Mouse (Mus musculus): Measurements from ENCODE around the gene Dscaml1. TPM values are rescaled to one million over a fixed set of nuclear protein-coding genes. Genes with fewer than 3 reads are reported as not detected.

Dscaml1 gene
- total RNA-seq, 2 experiments from 2014 or later: not detected

DNA sequence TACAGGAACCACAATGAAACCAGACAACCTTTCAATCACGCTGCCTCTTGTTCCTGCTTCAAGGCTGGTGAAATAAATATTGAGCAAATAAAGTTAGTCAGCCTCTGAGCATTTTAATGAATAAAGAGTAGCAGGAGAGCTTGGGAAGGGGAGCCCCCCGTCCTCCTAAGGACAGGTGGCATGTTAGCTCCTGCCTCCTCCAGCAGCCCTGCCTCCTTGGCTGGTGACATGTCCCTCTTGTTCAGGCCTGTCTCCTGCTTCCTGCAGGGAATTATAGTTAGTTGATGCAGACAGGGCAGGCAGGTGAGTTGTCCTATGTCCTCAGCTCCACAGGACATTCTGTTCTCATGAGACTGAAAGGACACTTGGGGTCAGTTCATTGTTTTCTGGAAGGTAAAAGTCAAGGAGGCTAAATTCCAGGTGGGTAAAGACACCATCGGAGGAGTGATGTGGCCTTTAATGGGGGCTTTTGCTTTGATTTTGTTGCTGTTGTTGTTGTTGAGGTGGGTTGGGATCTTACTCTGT, 73.7 kb downstream of the Dscaml1 start:
- ATAC-seq (replicated peaks; ENCODE audit: low FRiP score, poor library complexity, severe bottlenecking): no peak

DNA sequence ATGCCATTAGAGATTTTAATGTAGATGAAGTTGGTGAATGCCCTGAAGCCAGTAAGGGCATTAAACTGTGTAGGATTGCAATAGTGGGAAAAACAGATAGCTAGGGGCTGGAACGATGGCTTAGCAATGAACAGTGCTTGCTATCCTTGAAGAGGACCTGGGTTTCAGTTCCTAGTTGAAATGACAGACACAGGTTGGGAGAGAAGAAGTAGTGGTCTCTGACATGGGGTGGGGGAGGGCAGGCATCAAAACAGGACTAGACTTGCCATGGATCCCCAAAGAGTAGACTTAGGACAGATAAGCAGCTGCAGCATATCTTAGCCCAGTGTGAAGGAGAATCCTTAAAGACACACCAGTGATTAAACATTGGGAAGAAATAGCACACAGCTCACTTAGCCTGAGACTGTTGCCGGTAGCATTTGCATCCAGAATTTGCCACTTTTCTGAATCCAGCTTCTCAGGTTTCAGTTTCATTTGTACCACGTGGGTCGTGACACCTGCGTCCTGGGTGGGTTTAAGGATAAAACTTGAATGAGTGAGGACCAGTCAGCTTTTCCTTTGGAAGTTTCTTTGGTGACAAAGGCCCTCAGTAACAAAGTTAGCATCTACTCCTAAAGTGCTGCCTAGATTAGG, 75.0 kb downstream of the Dscaml1 start:
- no peak for ATAC-seq (replicated peaks; ENCODE audit: low FRiP score, poor library complexity, severe bottlenecking)

DNA sequence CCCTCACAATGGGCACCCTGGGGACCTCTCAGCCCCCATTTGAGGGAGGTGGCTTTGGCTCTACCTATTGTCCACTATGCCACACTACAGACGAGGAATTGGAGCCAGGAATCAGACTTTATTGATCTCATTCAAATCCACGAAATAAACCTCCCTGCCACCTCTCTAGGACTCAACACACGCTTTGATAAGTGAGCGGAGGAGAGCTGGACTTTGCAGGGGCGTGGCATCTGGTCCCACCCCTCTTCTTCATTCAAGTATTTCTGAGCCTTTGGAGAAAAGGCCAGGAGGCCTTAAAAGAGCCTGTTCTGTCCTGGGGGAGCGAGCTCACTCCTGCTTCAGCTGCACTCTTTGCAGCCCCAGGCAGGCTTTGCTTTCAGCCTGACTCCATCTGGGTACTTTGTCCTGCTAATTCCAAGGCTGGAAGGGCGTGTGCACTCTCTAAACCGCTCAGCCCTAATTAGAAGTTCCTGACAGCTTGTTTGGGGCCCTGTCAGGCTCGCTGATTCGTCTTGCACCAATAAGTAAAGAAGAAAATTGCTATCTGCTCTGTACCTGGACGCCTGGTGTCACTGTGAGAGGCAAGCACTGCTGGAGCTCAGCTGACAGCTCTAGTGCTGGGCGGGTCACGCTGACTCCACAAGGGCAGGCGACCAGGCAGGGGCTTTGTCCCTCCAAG, 75.7 kb downstream of the Dscaml1 start:
- ATAC-seq (replicated peaks; ENCODE audit: low FRiP score, poor library complexity, severe bottlenecking): no peak

DNA sequence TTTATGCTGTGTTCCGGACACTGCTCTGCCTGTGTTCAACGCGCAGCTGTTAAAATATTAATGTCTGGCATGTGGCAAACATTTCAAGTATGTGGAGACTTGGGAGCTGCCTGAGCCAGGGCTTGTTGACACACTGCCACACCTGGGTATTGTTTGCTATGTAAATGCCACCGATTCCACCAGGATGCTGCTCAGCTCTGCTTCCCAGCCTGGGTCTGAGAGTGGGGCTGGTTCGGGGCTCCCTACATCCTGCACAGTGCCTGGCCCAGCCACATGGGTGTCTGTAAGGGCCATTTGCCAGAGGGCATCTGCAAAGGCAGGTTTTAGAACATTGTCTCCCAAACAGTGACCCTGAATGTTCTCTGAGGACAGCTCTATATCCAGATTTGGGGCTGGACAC, 78.5 kb downstream of the Dscaml1 start:
- no peak for ATAC-seq (replicated peaks; ENCODE audit: low FRiP score, poor library complexity, severe bottlenecking)

DNA sequence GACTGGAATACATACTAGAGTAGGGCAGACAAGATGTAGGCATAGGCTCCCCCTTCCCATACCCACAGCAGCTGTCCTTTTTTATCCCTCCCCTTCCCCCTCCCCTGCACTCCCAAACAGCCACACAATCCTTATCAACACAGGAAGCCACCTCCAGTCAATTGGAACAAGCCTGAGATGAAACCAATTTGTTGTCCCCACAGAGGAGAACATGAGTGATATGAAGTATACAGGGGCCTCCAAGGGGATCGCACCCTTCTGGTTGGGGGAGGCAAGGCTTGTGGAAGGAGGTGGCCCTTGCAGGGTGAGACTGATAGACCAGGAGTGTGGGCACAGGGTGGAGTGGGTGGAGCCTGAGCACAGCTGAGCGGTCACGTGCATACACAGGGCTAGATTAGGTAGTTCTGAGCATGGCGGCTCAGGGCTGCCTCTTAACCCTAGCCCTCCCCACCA, 79.1 kb downstream of the Dscaml1 start:
- ATAC-seq (replicated peaks; ENCODE audit: low FRiP score, poor library complexity, severe bottlenecking): no peak

DNA sequence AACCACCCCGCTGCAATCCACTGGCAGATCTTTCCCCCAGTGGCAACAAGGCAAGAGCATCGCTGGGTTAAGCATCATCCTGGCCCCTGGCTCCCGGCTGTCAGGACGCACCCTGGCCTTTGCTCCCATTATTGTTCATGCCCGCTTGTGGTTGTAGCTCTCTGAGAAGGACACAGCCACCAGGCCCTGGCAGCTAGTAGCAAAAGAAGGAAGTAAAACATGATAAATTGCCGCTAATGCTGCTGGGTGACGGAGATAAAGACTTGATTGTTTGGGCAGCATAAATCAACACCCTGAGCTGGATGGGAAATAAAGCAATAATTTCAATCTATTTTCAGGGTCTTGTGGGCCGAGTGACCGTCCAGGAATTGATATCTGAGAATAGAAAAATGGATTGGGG, 81.1 kb downstream of the Dscaml1 start:
- ATAC-seq (replicated peaks; ENCODE audit: low FRiP score, poor library complexity, severe bottlenecking): no peak

DNA sequence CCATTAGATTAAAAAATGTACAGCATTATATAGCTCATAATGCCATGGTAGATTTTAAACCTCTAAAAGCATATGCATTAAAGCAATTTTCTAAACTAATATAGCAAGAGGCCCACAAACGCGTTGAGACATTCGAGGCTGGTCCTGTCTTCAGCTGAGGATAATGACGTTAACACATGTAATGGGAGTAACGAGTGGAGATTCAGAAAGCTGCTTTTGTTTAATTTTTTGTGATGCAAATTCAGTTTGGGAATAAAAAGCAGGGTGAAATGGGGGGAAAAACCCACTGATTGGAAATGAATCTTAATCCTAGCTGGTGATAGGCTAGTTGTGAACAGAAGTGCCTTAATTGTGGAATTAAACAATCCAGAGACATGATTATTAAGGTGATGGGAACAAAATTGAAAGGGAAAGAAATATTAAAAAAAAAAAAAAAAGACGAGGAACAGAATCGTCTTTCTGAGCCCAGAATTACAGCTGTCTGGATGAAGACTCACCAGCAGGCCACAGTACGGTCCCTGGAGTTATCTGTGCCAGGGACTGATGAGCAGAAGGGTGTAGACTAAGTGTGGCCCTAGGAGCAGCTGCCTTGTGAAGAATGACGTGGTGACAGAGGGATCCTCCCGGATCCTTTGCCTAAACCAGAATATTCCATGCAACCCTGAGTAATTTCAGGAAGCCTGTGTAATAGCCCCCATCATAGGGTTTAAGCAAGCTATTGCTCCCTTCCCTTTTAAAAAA, 84.5 kb downstream of the Dscaml1 start:
- no peak for ATAC-seq (replicated peaks; ENCODE audit: low FRiP score, poor library complexity, severe bottlenecking)

DNA sequence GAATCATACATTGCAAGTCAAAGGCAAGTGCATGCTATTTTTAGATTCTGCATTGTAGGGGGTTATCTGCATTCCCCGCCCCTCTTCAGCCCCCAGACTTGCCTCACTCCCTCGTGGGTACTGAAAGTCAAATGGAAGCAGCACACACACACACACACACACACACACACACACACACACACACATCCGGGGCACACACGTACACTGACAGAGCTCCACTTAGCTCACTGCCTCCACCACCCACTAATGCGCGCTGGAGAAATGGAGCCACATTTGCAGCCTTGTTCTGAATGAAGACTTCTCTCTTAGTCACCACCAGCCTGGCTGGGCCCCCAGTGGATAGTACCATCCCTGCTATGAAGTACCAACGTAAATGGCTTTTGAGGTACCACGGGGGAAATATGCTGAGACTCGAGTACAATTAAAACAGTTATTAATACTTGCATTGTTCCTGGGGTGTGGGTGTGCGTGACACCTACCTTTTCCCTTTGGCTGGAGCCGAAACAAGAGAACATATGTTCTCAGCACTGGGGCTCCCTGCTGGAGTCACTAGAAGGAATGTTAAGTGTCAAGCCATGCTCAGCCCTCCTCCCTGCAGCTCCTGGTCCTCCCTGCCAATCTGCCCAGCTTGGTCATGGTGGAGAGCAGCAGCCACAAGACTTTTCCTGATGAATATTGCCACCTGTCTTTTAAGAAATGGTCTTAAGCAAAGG, 91.7 kb downstream of the Dscaml1 start:
- ATAC-seq (replicated peaks; ENCODE audit: low FRiP score, poor library complexity, severe bottlenecking): no peak

DNA sequence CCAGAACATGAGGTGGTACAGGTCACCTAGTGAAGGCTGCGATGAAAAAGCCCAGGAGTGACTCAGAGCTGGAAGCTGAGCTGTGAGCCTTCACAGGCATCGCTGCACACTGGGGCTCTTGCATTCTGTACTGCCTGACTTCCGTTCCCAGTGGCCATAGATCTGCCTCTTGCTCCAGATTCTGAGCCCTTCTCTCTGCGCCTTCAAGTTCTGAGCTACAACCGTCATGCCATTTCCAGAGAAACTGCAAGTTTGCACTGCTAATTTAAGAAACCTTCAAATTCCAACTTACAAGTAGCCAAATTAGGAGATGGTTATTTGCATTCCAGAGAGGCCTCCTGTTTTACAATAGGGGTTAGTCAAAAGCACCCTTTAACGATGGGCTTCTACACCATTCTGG, 93.4 kb downstream of the Dscaml1 start:
- ATAC-seq (replicated peaks; ENCODE audit: low FRiP score, poor library complexity, severe bottlenecking): no peak

DNA sequence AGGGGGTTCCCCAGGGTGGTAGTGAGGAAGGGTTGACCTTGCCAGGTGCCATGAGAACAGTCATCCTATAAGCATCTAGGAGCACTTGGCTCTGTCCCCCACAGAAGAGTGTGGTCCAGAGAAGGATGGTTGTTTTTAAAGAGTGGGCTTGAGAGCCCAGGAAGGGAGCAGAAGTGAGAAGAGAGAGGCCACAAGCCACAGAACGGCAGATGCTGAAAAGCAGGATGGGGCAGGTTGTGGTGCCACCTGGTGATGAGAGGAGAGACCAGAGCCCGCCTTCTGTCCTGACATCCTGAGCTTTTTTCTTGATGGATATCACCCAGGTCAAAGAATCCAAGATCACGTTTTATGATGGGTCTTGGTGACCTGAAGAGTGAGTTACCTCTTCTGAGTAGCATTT, 96.4 kb downstream of the Dscaml1 start:
- no peak for ATAC-seq (replicated peaks; ENCODE audit: low FRiP score, poor library complexity, severe bottlenecking)

DNA sequence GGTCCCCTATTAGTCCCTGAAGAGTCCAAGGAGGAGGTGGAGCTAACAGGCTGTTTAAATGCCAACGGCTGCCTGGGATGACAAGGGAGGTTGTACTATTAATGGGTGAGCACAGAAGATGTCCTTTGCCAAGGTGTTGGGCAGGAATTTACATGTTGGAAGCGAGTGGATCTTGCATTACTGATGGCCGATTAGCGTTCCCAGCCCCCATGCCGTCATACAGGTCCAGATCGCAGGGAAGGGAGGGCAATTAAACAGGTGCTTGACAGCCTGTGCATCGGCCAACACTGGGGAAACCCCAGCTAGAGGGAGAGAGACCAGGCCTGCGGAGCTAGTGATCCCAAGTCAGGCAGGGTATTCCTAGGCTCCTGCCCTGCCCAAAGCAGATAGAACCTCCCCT, 98.1 kb downstream of the Dscaml1 start:
- ATAC-seq (replicated peaks; ENCODE audit: low FRiP score, poor library complexity, severe bottlenecking): no peak

DNA sequence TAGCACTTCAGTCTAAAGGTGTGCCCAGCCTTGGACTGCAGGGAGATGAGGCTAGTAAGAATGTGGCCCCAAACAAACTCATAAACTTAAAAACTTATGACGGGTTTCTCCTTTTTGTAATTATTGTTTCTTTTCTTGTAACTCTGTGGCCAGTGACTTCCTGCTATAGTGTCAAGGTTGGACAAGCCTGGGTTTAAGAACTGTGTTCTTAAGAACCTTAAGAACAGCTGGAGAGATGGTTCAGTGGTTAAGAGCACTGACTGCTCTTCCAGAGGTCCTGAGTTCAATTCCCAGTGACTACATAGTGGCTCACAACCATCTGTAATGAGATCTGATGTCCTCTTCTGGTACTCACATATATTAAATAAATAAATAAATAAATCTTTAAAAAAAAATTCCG, 106.8 kb downstream of the Dscaml1 start:
- no peak for ATAC-seq (replicated peaks; ENCODE audit: low FRiP score, poor library complexity, severe bottlenecking)

DNA sequence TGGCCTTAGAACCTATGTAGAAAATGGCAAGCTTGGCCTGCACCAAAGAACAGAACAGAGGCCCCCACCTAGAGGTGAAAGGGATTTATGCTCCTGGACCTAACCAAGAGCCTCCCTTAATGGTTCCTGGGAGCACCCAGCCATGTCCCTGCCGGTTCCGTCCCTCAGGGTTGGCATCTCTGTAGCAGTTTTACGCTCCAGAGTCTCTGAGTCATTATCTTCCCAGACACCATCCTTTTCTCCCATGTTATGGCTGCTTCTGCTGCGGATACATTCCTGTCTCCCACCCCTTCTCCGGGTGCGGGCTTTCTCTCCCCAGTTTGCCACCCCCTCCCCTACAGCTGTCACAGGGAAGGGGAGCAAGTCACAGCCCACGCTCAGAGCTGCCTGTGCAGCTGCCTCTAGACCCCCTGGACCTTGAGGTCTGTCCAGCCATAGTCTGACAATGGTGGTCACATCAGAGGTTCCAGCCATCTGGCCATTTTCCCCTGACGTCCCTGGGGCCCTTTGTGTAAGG, 108.1 kb downstream of the Dscaml1 start:
- no peak for ATAC-seq (replicated peaks; ENCODE audit: low FRiP score, poor library complexity, severe bottlenecking)

DNA sequence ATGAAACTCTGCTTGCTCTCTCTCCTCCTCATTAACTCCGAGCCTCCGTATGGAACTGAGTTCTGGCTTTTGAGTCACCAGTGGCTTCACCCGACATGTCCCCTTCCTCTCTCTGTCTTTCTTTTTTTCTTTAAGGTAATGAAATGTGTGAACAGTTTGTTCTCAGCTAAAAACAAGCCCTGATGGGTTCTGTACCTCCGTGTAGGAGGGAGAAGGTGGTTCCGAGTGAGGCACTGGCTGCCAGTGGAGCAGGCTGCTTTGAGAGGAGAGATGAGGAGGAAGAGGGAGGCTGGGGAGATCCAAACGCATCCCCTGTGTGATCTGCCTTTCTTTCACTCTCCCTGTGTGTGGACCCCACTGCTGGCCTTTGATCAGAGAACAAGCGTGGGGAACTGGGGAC, 111.2 kb downstream of the Dscaml1 start:
- ATAC-seq (replicated peaks; ENCODE audit: low FRiP score, poor library complexity, severe bottlenecking): no peak

DNA sequence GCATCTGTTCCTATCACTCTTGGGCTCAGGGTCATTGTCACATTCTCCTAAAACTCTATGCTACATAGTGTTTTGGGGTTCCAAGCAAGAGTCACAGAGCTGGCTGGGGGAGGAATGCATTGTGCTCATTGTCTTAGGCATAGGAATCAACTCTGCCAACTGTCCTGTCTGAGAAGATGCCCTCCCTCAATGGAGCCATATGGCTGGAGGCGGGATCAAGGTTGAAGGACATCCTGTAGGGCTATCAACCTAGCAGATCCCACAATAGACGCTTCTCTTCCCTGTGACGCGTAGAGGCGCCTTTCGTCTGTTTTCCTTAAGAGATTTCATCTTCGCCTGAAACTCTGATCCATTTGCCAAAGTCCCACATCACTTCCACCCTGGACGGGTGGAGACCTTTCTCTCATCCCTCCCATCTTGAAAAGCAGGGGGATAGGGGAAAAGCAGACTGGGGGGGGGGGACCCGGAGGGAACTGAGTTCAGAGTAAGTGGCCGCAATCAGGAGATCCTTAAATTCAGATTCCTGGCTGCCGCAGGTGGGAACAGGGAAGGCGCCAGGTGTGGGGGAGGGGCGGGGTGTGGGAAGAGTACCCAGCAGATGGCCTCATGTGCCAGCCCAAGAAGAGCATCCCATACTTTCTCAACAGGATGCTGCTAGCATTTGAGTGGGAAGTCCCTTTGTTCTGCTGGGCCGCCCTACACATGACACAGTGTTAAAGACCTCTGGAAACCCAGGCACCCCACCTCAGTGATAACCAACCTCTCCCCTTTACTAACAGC, 113.0 kb downstream of the Dscaml1 start:
- ATAC-seq (replicated peaks; ENCODE audit: low FRiP score, poor library complexity, severe bottlenecking): no peak

DNA sequence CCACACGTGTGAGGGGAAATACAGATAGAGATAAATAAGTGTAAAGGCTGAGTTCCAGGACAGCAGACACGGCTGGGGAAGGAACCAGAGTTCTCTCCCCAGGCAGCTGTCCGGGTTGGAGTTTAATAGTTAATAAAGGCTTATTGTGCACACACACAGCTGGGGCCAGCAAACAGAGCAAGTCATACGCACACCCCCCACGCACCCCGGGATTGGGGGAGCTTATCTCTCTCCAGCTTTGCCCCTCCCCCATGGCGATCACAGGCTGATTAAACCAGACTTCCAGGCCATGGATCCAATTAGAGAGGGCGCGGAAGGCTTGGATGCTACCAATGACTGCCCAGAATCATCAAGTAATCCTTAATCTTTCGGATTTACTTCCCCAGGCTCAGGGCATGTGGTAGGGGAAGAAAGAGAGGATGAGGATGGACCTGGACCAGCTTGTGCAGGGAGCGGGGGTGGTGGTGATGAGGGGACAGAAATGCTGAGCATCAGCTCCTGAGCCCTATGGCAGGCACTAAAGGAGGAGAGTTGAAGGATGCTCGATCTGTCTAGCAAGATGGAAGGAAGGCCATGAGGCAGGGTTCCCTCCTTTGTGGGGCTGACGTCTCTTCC, 119.7 kb downstream of the Dscaml1 start:
- ATAC-seq (replicated peaks; ENCODE audit: low FRiP score, poor library complexity, severe bottlenecking): no peak

DNA sequence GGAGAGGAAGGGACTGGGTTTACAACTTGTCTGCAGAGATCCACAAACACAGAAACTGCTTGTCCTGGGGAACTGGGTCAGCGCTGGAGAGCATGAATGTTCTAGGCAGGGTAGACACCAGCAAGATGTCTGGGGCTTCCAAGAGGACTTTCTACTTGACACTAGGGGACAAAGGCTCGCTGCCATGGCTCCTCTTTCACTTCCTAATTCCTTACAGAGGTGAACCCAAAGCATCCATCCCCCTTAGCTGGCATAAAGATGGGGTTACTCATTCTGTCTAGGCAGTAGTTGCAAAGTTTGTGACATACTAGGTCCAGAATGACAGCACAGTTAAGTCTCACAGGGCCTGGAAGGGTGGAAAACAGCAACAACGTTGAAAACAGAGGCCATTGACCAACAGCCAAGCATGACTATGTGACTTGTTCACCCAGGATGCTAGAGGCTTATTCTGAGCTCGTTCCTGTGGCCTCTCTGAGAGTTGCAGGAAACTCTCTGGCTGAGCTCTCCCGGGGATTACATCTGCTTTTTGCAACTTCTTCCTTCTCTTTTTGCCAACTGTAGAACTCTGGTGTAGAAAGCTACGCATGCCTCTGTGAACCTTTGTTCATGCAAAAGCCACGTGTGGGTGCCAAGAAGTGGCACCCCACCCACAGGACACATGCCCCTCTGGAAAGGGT, 120.6 kb downstream of the Dscaml1 start:
- no peak for ATAC-seq (replicated peaks; ENCODE audit: low FRiP score, poor library complexity, severe bottlenecking)

DNA sequence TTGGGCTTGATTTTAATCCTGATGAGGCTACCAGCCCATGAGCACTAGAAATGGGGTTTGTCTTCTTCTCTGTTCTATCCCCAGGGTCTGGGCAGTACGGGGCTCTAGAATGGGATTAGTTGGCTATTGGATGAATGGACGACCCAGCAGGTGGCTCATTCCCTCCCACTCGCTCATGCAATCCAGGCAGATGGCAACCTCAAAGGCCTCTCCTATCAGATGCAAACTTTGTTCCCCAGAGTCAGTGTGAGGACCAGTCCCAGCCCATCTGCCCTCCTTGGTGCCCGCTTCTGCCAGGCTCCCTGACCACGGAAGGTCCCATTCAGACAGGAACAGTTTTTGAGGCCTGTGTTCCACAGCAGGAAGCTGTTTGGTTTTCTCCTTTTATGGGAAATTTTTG, 123.4 kb downstream of the Dscaml1 start:
- no peak for ATAC-seq (replicated peaks; ENCODE audit: low FRiP score, poor library complexity, severe bottlenecking)
